Mouse (Mus musculus) midbrain, embryonic 16.5 days (tissue): ENCODE results near the gene Kif26b. TPM values are rescaled to one million over a fixed set of nuclear protein-coding genes. Genes with fewer than 3 reads are reported as not detected.

Experiments
- ATAC-seq: fragments of 200-750 bp; cut with Nextera tagmentation; 2 replicates; pipeline ENCODE4 v1.8.0; 2017; ENCODE audit warnings: moderate TSS enrichment
- H3K27ac ChIP-seq: fragments of 300-500 bp; sonication (generic); 2 replicates; pipeline ENCODE4 v1.5.1; 2014; ENCODE audit warnings: mild to moderate bottlenecking, low read length, mixed read lengths
- H3K27me3 ChIP-seq: fragments of 300-500 bp; sonication (generic); 2 replicates; pipeline ENCODE4 v1.6.1; 2014; ENCODE audit warnings: low read depth, low read length, mixed read lengths; ENCODE audit not compliant: control insufficient read depth, insufficient read depth
- H3K36me3 ChIP-seq: fragments of 300-500 bp; sonication (generic); 2 replicates; pipeline ENCODE4 v1.6.1; 2014; ENCODE audit warnings: mild to moderate bottlenecking, low read length, moderate library complexity, mixed read lengths; ENCODE audit not compliant: control insufficient read depth, insufficient read depth
- H3K4me1 ChIP-seq: fragments of 300-500 bp; sonication (generic); 2 replicates; pipeline ENCODE4 v1.6.1; 2014; ENCODE audit warnings: mild to moderate bottlenecking, low read length, mixed read lengths; ENCODE audit not compliant: control insufficient read depth, insufficient read depth
- H3K4me2 ChIP-seq: fragments of 300-500 bp; sonication (generic); 2 replicates; pipeline ENCODE4 v1.6.1; 2014; ENCODE audit warnings: mild to moderate bottlenecking, low read length, mixed read lengths
- H3K4me3 ChIP-seq: fragments of 300-500 bp; sonication (generic); 2 replicates; pipeline ENCODE4 v1.5.1; 2014; ENCODE audit warnings: low read depth, mild to moderate bottlenecking, low read length, moderate library complexity, mixed read lengths
- H3K9ac ChIP-seq: fragments of 300-500 bp; sonication (generic); 2 replicates; pipeline ENCODE4 v1.6.1; 2014; ENCODE audit warnings: low read depth, low read length, mixed read lengths
- H3K9me3 ChIP-seq: fragments of 300-500 bp; sonication (generic); replicated peaks from 2 replicates; pipeline ENCODE4 v1.6.1; 2014; ENCODE audit warnings: mild to moderate bottlenecking, low read length, mixed read lengths; ENCODE audit not compliant: control insufficient read depth, poor library complexity, severe bottlenecking
- WGBS: fragments of 180-500 bp; shearing (Covaris S2); extraction: QIAGEN DNeasy Blood & Tissue Kit; methylation state at CpG from one replicate; pipeline ENCODE4 v1.1.7; 2014; 5-methylcytosine and 5-hydroxymethylcytosine counted together
- polyA plus RNA-seq: library from polyadenylated mRNA; unstranded; fragments of >200 nt; fragmentation: Nextera tagmentation; extraction: Ambion mirVana; gene quantifications from 2 replicates; pipeline ENCODE4 v1.2.1, GENCODE M21; 2015

Kif26b gene
- polyA plus RNA-seq, 1 experiment from 2014 or later = 8.1 TPM

- H3K9me3 ChIP-seq = no peaks in the 10 kb centered on the region
- H3K9ac ChIP-seq = no peak overlapping the region
- no peak overlapping the region for H3K27ac ChIP-seq
- H3K36me3 ChIP-seq = 0 out of 2 replicates have a peak, but pooled peaks cover 3% of the 10 kb centered on the region
- H3K4me2 ChIP-seq = no peak overlapping the region
- H3K4me3 ChIP-seq = no peak overlapping the region
- no peak for ATAC-seq
- WGBS = 58% methylated on average over 12 of the region's 12 CpGs
- H3K27me3 ChIP-seq = no peaks in the 10 kb centered on the region
- H3K4me1 ChIP-seq = peaks cover 13% of the 10 kb centered on the region
Measured at GRCm38 (mm10) chr1:178677160-178677559, 148.2 kb downstream of the Kif26b start.

GRCm38 (mm10) chr1:178677630-178678221 is 148.8 kb downstream of the Kif26b start:
- ATAC-seq = no peak
- Histone ChIP-seq H3K27me3 (no peaks in the 10 kb centered on the region), H3K4me1 (peaks cover 13% of the 10 kb centered on the region), H3K4me3 (no peak overlapping the region), H3K27ac (no peak overlapping the region), H3K9ac (no peak overlapping the region), H3K4me2 (no peak overlapping the region), H3K36me3 (0 out of 2 replicates have a peak, but pooled peaks cover 3% of the 10 kb centered on the region), H3K9me3 (no peaks in the 10 kb centered on the region)
- 82% methylated on average over 4 of the region's 4 CpGs for WGBS

- ATAC-seq = no peak
- Histone ChIP-seq H3K4me1 (no peaks in the 10 kb centered on the region), H3K27ac (no peak overlapping the region), H3K9ac (no peak overlapping the region), H3K4me3 (no peak overlapping the region), H3K36me3 (0 out of 2 replicates have a peak, but pooled peaks cover 3% of the 10 kb centered on the region), H3K27me3 (no peaks in the 10 kb centered on the region), H3K4me2 (no peak overlapping the region), H3K9me3 (no peaks in the 10 kb centered on the region)
- WGBS = 66% methylated on average over 10 of the region's 10 CpGs
Measured at GRCm38 (mm10) chr1:178683631-178684030, 154.7 kb downstream of the Kif26b start.

GRCm38 (mm10) chr1:178684991-178685680 is 156.2 kb downstream of the Kif26b start:
- WGBS = 41% methylated on average over 8 of the region's 8 CpGs
- no peaks in the 10 kb centered on the region for H3K4me1 ChIP-seq
- H3K9ac ChIP-seq = no peak overlapping the region
- no peak overlapping the region for H3K27ac ChIP-seq
- no peaks in the 10 kb centered on the region for H3K9me3 ChIP-seq
- H3K36me3 ChIP-seq = no peaks in the 10 kb centered on the region
- H3K27me3 ChIP-seq = no peaks in the 10 kb centered on the region
- no peak overlapping the region for H3K4me2 ChIP-seq
- no peak overlapping the region for H3K4me3 ChIP-seq
- no peak for ATAC-seq

- no peaks in the 10 kb centered on the region for H3K27me3 ChIP-seq
Measured at GRCm38 (mm10) chr1:178686881-178687280, 158.0 kb downstream of the Kif26b start.

GRCm38 (mm10) chr1:178689512-178689911 is 160.6 kb downstream of the Kif26b start:
- no peak overlapping the region for H3K27ac ChIP-seq
- no peaks in the 10 kb centered on the region for H3K36me3 ChIP-seq
- 59% methylated on average over 4 of the region's 4 CpGs for WGBS
- H3K4me2 ChIP-seq = no peak overlapping the region
- no peak overlapping the region for H3K9ac ChIP-seq
- H3K27me3 ChIP-seq = no peaks in the 10 kb centered on the region
- H3K4me1 ChIP-seq = no peaks in the 10 kb centered on the region
- no peaks in the 10 kb centered on the region for H3K9me3 ChIP-seq
- ATAC-seq = no peak
- no peak overlapping the region for H3K4me3 ChIP-seq

More at GRCm38 (mm10) chr1:178686881-178687280, 158.0 kb downstream of the Kif26b start:
- Histone ChIP-seq H3K27ac (no peak overlapping the region), H3K36me3 (no peaks in the 10 kb centered on the region), H3K9ac (no peak overlapping the region), H3K4me3 (no peak overlapping the region), H3K4me2 (no peak overlapping the region), H3K9me3 (no peaks in the 10 kb centered on the region), H3K4me1 (no peaks in the 10 kb centered on the region)
- no peak for ATAC-seq

GRCm38 (mm10) chr1:178691679-178692078 is 162.8 kb downstream of the Kif26b start:
- no peaks in the 10 kb centered on the region for H3K36me3 ChIP-seq
- H3K4me1 ChIP-seq = no peaks in the 10 kb centered on the region
- no peak overlapping the region for H3K4me3 ChIP-seq
- 90% methylated on average over 3 of the region's 3 CpGs for WGBS
- no peak overlapping the region for H3K27ac ChIP-seq
- H3K9ac ChIP-seq = no peak overlapping the region
- no peaks in the 10 kb centered on the region for H3K9me3 ChIP-seq
- H3K4me2 ChIP-seq = no peak overlapping the region
- ATAC-seq = no peak
- no peaks in the 10 kb centered on the region for H3K27me3 ChIP-seq

GRCm38 (mm10) chr1:178700102-178700501 is 171.2 kb downstream of the Kif26b start:
- Histone ChIP-seq H3K36me3 (no peaks in the 10 kb centered on the region), H3K4me2 (no peak overlapping the region), H3K4me3 (no peak overlapping the region), H3K9me3 (no peaks in the 10 kb centered on the region), H3K9ac (no peak overlapping the region), H3K4me1 (peaks cover 12% of the 10 kb centered on the region), H3K27me3 (no peaks in the 10 kb centered on the region), H3K27ac (no peak overlapping the region)
- ATAC-seq = peak; percentile 48; the same call in 1 of the 2 replicates
- 59% methylated on average over 4 of the region's 4 CpGs for WGBS

GRCm38 (mm10) chr1:178703496-178703895 is 174.6 kb downstream of the Kif26b start:
- WGBS = 51% methylated on average over 8 of the region's 8 CpGs
- H3K4me3 ChIP-seq = no peak overlapping the region
- ATAC-seq = no peak
- no peak overlapping the region for H3K9ac ChIP-seq
- no peaks in the 10 kb centered on the region for H3K36me3 ChIP-seq
- no peak overlapping the region for H3K4me2 ChIP-seq
- no peaks in the 10 kb centered on the region for H3K9me3 ChIP-seq
- peaks cover 7% of the 10 kb centered on the region for H3K4me1 ChIP-seq
- no peaks in the 10 kb centered on the region for H3K27me3 ChIP-seq
- no peak overlapping the region for H3K27ac ChIP-seq
